ENCODE assay signal across 8 mouse cellular contexts in genomic region chr12:40223082-40223619, GRCm38 (mm10). TPM values are rescaled to one million over a fixed set of nuclear protein-coding genes. Genes with fewer than 3 reads are reported as not detected.
DNase-seq lines count a peak whose midpoint lies in the region; ATAC-seq lines count a peak whose summit lies in the region.

No protein-coding gene starts in this region.

- H3K9ac ChIP-seq in hindbrain, embryonic 12.5 days, result peak overlapping the region; percentile 81

- WGBS in hindbrain, embryonic 12.5 days, result under 1% methylated on average over 47 of the region's 47 CpGs

- H3K4me1 ChIP-seq in hindbrain, embryonic 12.5 days, result peaks cover 12% of the 10 kb centered on the region

- H3K36me3 ChIP-seq in hindbrain, embryonic 12.5 days, result no peaks in the 10 kb centered on the region

- no peaks in the 10 kb centered on the region for H3K27me3 ChIP-seq in hindbrain, embryonic 12.5 days

- H3K4me2 ChIP-seq in hindbrain, embryonic 12.5 days (replicated peaks), result peak overlapping the region; percentile 69

- no peaks in the 10 kb centered on the region for H3K9me3 ChIP-seq in hindbrain, embryonic 12.5 days (replicated peaks)

- peak overlapping the region; percentile 75 for H3K4me3 ChIP-seq in hindbrain, embryonic 12.5 days

- peak; percentile 99 for ATAC-seq in hindbrain, embryonic 12.5 days (ENCODE audit: low FRiP score)

- peak overlapping the region; percentile 94 for H3K27ac ChIP-seq in hindbrain, embryonic 12.5 days

- peak; percentile 100 for DNase-seq in Muller cell, postnatal 12 days (ENCODE audit: inconsistent ontology term)
- DNase-seq in cerebellum, adult 9-11 months, result peak; percentile 99
- DNase-seq in frontal cortex, postnatal 10 days (ENCODE audit: low spot score in 2 of 2), result peak; percentile 99
- DNase-seq in layer of hippocampus, postnatal 14 days (ENCODE audit: low spot score in 2 of 2), result peak; percentile 99
- peak; percentile 98 for DNase-seq in lung, postnatal 14 days
- peak; percentile 94 for DNase-seq in retina, adult 2 months (ENCODE audit: low read depth, low spot score)
- DNase-seq in thymus, postnatal 36 days, result peak; percentile 98

RNA-seq across cellular contexts. Expression of gene Lsmem1, which starts 23.9 kb away (rescaled TPM):
- polyA plus RNA-seq in hindbrain, embryonic 12.5 days (2016; fragmentation: Nextera tagmentation; extraction: Ambion mirVana), result 0.31 TPM in 1 of 2 replicates, not detected in the other
- total RNA-seq in layer of hippocampus, postnatal 14 days (2021), result under 1 TPM; 0.25 to 0.86 TPM

RNA-seq across cellular contexts. Expression of gene Ifrd1, which starts 25.2 kb away (rescaled TPM):
- 150 and 155 TPM in 2 replicates for polyA plus RNA-seq in hindbrain, embryonic 12.5 days (2016; fragmentation: Nextera tagmentation; extraction: Ambion mirVana)
- 10 to 100 TPM; 85.2 to 96.9 TPM for total RNA-seq in layer of hippocampus, postnatal 14 days (2021)

Comparison
In these comparisons a context has a peak if more than half of its experiments do, and no peak if none do; other contexts are left out.
1. Peak in every context shown above with its lines: DNase-seq, ATAC-seq, H3K4me3 ChIP-seq and H3K27ac ChIP-seq.